Mouse (Mus musculus): ENCODE results near the gene Grhl3. TPM values are rescaled to one million over a fixed set of nuclear protein-coding genes. Genes with fewer than 3 reads are reported as not detected.
A peak's percentile ranks its signal among the peaks of the same experiment; 100 is the strongest.

Gene Grhl3
- polyA plus RNA-seq, 1 experiment = 0.28 TPM

DNA sequence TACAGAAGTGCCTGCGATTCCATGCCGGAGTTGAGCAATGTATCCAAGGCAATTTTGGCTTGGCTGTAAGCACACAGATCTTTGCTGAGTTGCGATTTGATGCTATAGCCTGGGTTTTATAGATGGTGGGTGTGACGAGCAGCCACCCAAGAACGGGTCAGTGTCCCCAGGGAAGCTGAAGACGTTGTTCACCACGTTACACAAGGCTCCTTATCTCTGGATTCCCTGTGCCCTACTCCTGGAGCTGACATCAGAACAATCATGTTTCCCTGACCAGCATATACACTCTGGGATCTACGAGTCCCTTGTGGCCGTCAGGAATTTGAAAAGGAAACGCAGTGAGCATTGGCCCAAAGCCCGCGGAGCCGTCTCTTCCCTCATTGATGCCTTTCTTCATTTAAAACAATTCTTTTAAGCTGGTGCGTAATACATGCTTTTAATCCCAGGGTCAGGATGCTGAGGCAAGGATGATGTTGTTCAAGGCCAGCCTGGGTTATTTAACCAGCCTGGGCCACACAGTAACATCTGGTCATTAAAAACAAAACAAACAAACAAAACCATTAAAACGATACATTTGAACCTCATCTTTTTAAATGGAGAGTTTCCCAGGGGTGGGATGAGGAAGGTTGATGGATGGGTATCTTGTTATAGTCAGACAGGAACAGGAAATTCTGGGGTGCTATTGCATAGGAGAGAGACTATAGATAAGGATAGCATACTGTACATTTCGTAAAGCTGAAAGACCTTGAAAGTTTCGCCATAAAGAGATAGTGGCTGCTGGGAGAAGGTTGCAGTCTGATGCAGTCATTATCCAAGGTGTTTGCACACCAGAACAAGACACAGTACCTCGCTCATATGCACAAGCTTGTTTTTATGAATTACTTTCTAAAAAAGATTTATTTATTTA, 34.8 kb upstream of the Grhl3 start:
- Histone ChIP-seq H3K4me3 (ENCODE audit: insufficient read depth, low read depth, low read length) (no peak overlapping the region), H3K36me3 (ENCODE audit: control insufficient read depth, insufficient read depth, low read length) (no peaks in the 10 kb centered on the region), H3K27ac (ENCODE audit: insufficient read depth, low read depth, low read length) (no peak overlapping the region), H3K4me1 (ENCODE audit: control insufficient read depth, insufficient read depth, low read length) (no peaks in the 10 kb centered on the region), H3K27me3 (replicated peaks; ENCODE audit: control insufficient read depth, insufficient read depth, low read length) (no peaks in the 10 kb centered on the region)
- TF ChIP-seq POLR2A (IDR thresholded peaks at IDR 0.05; ENCODE audit: low read depth, low read length) (no peak), CTCF (conservative IDR thresholded peaks at IDR 0.05; ENCODE audit: insufficient read depth, insufficient read length, low read depth, low read length) (no peak)
- no peak for DNase-seq
- WGBS = 57% methylated on average over 18 of the region's 18 CpGs

DNA sequence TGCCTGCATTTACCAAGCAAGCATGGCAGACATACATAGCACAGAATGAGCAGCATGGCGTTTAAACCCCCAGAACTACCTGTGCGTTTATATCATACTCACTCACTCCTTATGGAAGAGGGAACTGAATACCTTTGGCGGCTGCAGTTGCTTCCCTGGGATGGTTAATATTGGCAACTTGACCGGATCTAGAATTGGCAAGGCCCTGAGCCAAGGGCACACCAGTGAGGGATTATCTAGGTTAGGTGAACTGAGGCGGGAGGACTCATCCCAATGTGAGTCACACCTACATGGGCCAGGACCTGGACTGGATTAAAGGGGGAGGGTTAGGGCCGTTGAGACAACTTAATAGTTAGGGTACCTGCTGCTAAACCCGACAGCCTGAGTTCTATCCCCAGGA, 32.8 kb upstream of the Grhl3 start:
- H3K4me3 ChIP-seq (ENCODE audit: insufficient read depth, low read depth, low read length) = no peak overlapping the region
- DNase-seq = no peak
- 90% methylated on average over 7 of the region's 7 CpGs for WGBS
- H3K36me3 ChIP-seq (ENCODE audit: control insufficient read depth, insufficient read depth, low read length) = no peaks in the 10 kb centered on the region
- no peaks in the 10 kb centered on the region for H3K27me3 ChIP-seq (replicated peaks; ENCODE audit: control insufficient read depth, insufficient read depth, low read length)
- H3K27ac ChIP-seq (ENCODE audit: insufficient read depth, low read depth, low read length) = no peak overlapping the region
- H3K4me1 ChIP-seq (ENCODE audit: control insufficient read depth, insufficient read depth, low read length) = no peaks in the 10 kb centered on the region
- TF ChIP-seq CTCF (conservative IDR thresholded peaks at IDR 0.05; ENCODE audit: insufficient read depth, insufficient read length, low read depth, low read length) (no peak), POLR2A (IDR thresholded peaks at IDR 0.05; ENCODE audit: low read depth, low read length) (no peak)

DNA sequence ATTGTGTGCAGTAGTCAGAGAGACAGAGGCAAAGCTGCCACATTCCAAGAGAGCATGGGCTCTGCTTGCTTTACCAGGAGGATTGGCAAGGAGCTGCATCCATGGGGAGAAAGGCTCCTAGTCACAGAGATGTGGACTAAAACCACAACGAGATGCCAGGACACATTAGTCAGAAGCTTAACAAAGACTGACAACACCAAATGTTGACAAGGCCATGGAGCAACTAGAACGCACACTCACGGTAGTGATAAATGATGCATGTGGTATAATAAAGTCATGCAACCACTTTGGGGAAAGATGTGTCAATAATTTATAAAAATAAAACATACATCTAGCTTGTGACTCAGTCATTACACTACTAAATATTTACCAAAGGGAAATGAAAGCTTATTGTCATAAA, 28.1 kb upstream of the Grhl3 start:
- TF ChIP-seq POLR2A (IDR thresholded peaks at IDR 0.05; ENCODE audit: low read depth, low read length) (no peak), CTCF (conservative IDR thresholded peaks at IDR 0.05; ENCODE audit: insufficient read depth, insufficient read length, low read depth, low read length) (no peak)
- Histone ChIP-seq H3K27me3 (replicated peaks; ENCODE audit: control insufficient read depth, insufficient read depth, low read length) (no peaks in the 10 kb centered on the region), H3K36me3 (ENCODE audit: control insufficient read depth, insufficient read depth, low read length) (no peaks in the 10 kb centered on the region), H3K27ac (ENCODE audit: insufficient read depth, low read depth, low read length) (no peak overlapping the region), H3K4me3 (ENCODE audit: insufficient read depth, low read depth, low read length) (no peak overlapping the region), H3K4me1 (ENCODE audit: control insufficient read depth, insufficient read depth, low read length) (peaks cover 4% of the 10 kb centered on the region; the same call in 1 of the 2 replicates)
- DNase-seq = no peak
- 92% methylated on average over 3 of the region's 3 CpGs for WGBS

DNA sequence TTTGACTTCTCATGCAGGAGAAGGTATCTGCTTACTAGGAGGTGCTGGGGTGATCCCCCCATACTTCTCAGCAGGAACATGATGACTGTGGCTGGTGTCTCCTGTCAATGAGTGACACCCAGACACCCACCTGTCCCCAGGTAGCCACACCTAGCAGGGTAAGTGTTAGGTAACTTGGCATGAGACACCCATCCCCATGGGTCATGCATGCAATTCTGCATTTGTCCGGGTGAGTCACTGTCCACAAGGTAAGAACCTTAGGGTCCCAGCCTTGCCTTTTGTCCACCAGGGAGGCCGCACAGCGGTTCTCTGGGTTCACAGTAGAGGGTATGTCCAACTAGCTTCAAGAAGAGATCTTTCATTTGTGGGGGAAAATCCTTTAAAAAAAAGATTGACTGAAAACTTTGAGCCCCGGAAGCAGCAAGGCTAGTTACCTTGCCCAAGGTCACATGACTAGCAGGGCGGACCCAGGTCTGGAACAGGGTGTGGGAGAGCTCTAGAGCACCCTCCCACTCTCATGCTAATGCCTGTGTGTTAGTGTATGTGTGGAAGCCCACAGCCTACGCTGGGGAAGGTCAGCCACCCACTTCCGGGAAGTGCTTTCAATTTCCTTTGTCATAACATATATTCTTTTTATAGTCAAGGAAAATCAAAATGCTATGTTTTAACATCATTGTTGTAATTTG, 26.2 kb upstream of the Grhl3 start:
- no peak overlapping the region for H3K4me3 ChIP-seq (ENCODE audit: insufficient read depth, low read depth, low read length)
- no peak for TF ChIP-seq POLR2A (IDR thresholded peaks at IDR 0.05; ENCODE audit: low read depth, low read length)
- TF ChIP-seq CTCF (conservative IDR thresholded peaks at IDR 0.05; ENCODE audit: insufficient read depth, insufficient read length, low read depth, low read length) = no peak
- DNase-seq = no peak
- H3K36me3 ChIP-seq (ENCODE audit: control insufficient read depth, insufficient read depth, low read length) = no peaks in the 10 kb centered on the region
- no peaks in the 10 kb centered on the region for H3K27me3 ChIP-seq (replicated peaks; ENCODE audit: control insufficient read depth, insufficient read depth, low read length)
- peaks cover 4% of the 10 kb centered on the region; the same call in 1 of the 2 replicates for H3K4me1 ChIP-seq (ENCODE audit: control insufficient read depth, insufficient read depth, low read length)
- no peak overlapping the region for H3K27ac ChIP-seq (ENCODE audit: insufficient read depth, low read depth, low read length)
- 77% methylated on average over 7 of the region's 7 CpGs for WGBS

DNA sequence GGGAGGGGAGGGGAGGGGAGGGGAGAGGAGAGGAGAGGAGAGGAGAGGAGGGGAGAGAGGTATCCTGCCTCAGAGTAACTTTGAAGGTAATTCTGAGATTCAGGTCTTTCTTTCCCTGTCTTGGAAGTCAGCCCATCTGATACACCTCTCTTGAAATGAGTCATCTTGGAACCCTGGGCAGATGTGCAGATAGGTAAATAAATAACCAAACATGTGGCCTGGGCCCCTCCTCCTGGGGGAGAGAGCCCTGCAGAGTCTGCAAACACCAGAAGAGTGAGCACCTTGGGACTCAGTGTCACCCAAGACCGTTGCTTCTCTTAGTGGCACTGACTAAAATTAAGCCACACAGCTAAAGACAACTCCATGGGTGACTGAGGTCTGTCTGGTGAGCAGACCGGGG, 25.6 kb upstream of the Grhl3 start:
- Histone ChIP-seq H3K36me3 (ENCODE audit: control insufficient read depth, insufficient read depth, low read length) (no peaks in the 10 kb centered on the region), H3K4me3 (ENCODE audit: insufficient read depth, low read depth, low read length) (no peak overlapping the region), H3K27ac (ENCODE audit: insufficient read depth, low read depth, low read length) (no peak overlapping the region), H3K27me3 (replicated peaks; ENCODE audit: control insufficient read depth, insufficient read depth, low read length) (no peaks in the 10 kb centered on the region), H3K4me1 (ENCODE audit: control insufficient read depth, insufficient read depth, low read length) (peaks cover 4% of the 10 kb centered on the region; the same call in 1 of the 2 replicates)
- WGBS = 48% methylated on average over 2 of the region's 2 CpGs
- TF ChIP-seq POLR2A (IDR thresholded peaks at IDR 0.05; ENCODE audit: low read depth, low read length) = no peak
- TF ChIP-seq CTCF (conservative IDR thresholded peaks at IDR 0.05; ENCODE audit: insufficient read depth, insufficient read length, low read depth, low read length) = no peak
- peak; percentile 52 for DNase-seq

DNA sequence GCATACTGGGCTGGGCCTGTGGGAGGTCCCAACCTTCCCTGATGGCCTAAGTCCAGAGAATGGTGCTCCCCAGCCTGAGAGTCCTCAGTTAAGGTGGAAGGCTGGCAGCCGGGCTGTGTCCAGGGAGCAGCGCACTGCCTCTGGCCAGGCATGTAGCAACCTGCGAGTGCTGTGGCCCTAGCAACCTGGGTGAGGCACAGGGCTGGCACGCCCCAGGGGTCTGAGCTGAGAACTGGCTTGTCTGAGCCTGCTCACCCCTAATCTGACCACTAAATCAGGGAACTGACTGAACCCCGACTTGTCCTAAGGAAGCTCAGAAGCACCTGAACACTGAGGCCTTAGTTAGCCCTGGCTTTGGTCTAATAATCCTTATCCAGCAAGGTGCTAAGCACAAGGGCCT, 24.1 kb upstream of the Grhl3 start:
- TF ChIP-seq POLR2A (IDR thresholded peaks at IDR 0.05; ENCODE audit: low read depth, low read length) (no peak), CTCF (conservative IDR thresholded peaks at IDR 0.05; ENCODE audit: insufficient read depth, insufficient read length, low read depth, low read length) (no peak)
- DNase-seq = no peak
- Histone ChIP-seq H3K27ac (ENCODE audit: insufficient read depth, low read depth, low read length) (no peak overlapping the region), H3K4me3 (ENCODE audit: insufficient read depth, low read depth, low read length) (no peak overlapping the region), H3K36me3 (ENCODE audit: control insufficient read depth, insufficient read depth, low read length) (no peaks in the 10 kb centered on the region), H3K27me3 (replicated peaks; ENCODE audit: control insufficient read depth, insufficient read depth, low read length) (no peaks in the 10 kb centered on the region), H3K4me1 (ENCODE audit: control insufficient read depth, insufficient read depth, low read length) (peaks cover 4% of the 10 kb centered on the region; the same call in 1 of the 2 replicates)
- 78% methylated on average over 5 of the region's 5 CpGs for WGBS

DNA sequence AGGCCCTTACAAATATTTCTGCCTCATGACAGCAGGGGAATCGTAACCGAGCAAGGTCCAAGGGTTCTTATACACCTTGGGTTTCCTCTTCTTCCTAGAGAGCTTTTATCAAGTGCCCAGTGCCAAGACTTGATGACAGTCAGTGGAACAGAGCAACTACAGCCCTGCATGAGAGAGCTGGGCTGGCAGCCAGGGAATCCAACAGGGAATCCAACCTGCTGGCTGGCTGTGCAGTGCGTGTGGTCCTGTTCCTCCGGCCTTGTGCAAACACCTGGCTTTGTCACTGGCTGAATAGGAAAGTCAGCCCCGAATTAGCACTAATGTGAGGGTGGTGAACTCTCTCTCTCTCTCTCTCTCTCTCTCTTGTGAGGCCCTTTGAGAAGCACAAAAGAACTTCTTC, 22.5 kb upstream of the Grhl3 start:
- H3K4me3 ChIP-seq (ENCODE audit: insufficient read depth, low read depth, low read length) = no peak overlapping the region
- no peaks in the 10 kb centered on the region for H3K36me3 ChIP-seq (ENCODE audit: control insufficient read depth, insufficient read depth, low read length)
- peaks cover 4% of the 10 kb centered on the region; the same call in 1 of the 2 replicates for H3K4me1 ChIP-seq (ENCODE audit: control insufficient read depth, insufficient read depth, low read length)
- 52% methylated on average over 5 of the region's 5 CpGs for WGBS
- H3K27me3 ChIP-seq (replicated peaks; ENCODE audit: control insufficient read depth, insufficient read depth, low read length) = no peaks in the 10 kb centered on the region
- H3K27ac ChIP-seq (ENCODE audit: insufficient read depth, low read depth, low read length) = no peak overlapping the region
- DNase-seq = peak; percentile 55
- TF ChIP-seq POLR2A (IDR thresholded peaks at IDR 0.05; ENCODE audit: low read depth, low read length) = no peak
- TF ChIP-seq CTCF (conservative IDR thresholded peaks at IDR 0.05; ENCODE audit: insufficient read depth, insufficient read length, low read depth, low read length) = no peak
